Mouse (Mus musculus): ENCODE measurements around the gene Ifngr2.

Gene Ifngr2

GRCm38 (mm10) chr16:91565292-91565951, 18.6 kb downstream of the Ifngr2 start:
- no peak for DNase-seq (ENCODE audit: low spot score)

- no peak for DNase-seq (ENCODE audit: low spot score)
These were observed 19.1 kb downstream of the Ifngr2 start for GRCm38 (mm10) chr16:91566002-91566401.

GRCm38 (mm10) chr16:91568960-91569359, 22.1 kb downstream of the Ifngr2 start:
- no peak for DNase-seq (ENCODE audit: low spot score)

- DNase-seq (ENCODE audit: low spot score) = no peak
These were observed 24.2 kb downstream of the Ifngr2 start for GRCm38 (mm10) chr16:91571105-91571504.

- no peak for DNase-seq (ENCODE audit: low spot score)
These were observed 28.3 kb downstream of the Ifngr2 start for GRCm38 (mm10) chr16:91575151-91575550.

- DNase-seq (ENCODE audit: low spot score) = peak; percentile 62
These were observed 32.3 kb downstream of the Ifngr2 start for GRCm38 (mm10) chr16:91578980-91579720.

- DNase-seq (ENCODE audit: low spot score) = no peak
These were observed 35.4 kb downstream of the Ifngr2 start for GRCm38 (mm10) chr16:91582307-91582706.

DNA sequence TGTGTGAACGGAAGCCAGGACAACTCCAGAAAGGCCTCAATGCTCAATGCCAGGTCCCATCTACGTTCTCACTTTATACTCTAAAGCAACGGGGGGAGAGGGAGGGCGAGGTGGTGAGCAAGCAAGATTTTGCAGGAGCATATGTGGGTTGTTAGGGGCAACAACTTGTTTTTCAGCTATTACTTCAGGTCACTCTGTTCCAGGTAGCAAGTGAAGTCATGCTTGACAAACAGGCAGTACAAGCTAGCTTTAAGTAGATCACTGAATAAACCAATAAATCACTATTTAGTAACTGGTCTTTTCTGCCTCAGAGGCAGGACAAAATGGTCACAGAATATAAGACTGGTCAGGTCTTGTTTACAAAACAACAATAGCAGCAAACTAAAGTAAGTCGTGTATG, 38.7 kb downstream of the Ifngr2 start:
- DNase-seq (ENCODE audit: low spot score) = no peak

GRCm38 (mm10) chr16:91586244-91586643, 39.4 kb downstream of the Ifngr2 start:
- no peak for DNase-seq (ENCODE audit: low spot score)

DNA sequence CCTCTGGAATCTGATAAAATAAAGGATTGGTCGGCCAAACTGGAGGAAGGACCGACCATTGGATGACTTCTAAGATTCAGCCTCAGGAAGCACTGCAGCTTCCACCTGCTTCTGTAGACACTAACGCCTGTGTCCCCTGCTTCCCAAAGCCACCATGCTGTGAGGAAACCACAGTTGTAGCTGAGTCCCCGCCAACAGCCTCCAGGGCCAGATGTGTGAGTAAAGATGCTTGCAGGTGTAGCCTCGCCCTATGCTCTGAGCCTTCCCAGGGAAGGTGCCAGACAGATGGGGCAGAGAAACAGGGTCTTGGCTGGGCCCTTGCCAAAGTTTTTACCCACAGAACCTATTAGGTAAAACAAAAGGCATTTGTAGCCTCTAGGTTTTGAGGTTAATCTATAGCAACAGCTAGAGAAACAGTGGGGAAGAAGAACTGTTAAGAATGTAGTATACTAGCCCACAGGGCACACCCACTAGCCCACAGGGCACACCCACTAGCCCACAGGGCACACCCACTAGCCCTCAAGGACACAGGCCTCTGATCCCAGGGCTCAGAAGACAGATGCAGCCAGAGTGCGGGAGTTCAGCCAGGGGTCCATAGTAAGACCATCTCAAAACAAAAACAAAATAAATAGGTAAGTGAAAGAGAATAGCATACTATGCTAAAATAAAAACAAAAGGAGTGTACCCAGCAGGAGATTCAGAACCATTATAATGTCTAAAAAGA, 41.0 kb downstream of the Ifngr2 start:
- no peak for DNase-seq (ENCODE audit: low spot score)

DNA sequence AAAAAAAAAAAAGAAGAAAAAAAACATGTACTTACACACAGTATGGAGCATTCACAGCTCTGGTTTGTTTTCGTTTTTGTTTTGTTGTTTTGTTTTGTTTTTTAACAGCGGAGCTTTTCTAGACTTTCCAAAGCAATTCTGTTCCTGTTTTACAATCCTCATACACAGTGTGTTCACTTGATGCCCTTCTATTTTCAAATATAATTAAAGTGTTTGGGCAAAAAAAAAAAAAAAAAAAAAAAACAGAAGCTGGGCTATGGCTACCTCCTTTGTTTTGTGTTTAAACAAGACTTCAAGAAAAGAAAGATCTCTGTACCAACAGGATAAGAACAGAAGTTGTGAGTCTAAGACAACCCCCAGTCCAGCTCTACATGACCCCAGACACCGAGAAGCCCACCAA, 41.8 kb downstream of the Ifngr2 start:
- no peak for DNase-seq (ENCODE audit: low spot score)

DNA sequence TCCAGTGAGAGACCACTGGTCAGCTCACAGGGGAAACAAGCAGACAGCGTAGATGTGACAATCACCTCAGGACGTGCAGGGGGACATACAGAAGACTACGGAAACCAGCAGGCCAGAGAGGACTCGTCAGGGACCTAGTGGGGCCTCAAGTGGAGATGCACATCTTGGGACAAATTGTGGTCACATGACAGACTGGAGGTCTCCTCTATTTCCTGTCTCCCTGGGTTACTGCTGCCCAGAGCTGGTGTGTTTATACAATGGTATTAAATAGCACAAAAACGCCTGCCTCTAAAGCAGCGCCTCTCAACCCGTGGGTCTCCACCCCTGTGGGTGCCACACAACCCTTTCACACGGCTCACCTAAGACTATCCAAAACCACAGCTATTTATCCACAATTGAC, 45.3 kb downstream of the Ifngr2 start:
- DNase-seq (ENCODE audit: low spot score) = no peak

DNA sequence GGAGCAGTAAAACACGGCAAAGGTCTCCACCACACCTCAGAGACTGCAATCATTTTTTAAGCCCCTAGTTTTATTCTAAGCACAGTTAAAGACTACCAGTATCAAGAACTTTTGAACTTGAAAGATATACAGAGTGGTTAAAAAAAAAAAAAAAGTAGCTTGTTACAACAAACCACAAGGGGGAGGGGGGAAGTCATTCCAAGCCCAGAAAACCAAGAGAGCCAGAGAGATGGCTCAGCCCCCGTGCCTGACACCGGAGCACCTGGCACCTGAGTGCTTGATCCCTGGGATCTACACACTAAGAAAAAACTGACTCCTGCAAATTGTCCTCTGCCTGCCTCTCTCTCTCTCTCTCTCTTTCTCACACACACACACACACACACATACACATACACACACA, 46.4 kb downstream of the Ifngr2 start:
- no peak for DNase-seq (ENCODE audit: low spot score)

DNA sequence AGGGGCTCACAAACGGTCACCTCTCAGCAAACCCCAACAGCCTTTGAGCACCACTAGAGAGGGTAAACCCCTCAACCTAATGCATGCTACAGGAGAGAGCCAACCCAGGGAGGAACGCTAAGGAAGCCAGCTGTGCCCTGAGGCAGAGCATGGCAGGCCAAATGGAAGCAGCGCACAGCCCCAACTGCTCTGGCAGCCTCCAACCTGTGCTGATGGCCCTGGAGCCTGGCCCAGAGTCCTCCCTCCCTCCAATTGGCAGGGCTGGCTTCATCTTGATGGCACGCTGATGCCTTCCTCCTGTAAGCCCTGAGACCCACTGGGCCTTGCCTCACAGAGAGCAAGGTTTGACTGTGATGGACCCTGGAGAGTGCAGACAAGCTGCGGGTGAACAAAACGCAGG, 48.2 kb downstream of the Ifngr2 start:
- peak; percentile 44 for DNase-seq (ENCODE audit: low spot score)

GRCm38 (mm10) chr16:91596397-91596778, 49.5 kb downstream of the Ifngr2 start:
- DNase-seq (ENCODE audit: low spot score) = no peak

- DNase-seq (ENCODE audit: low spot score) = no peak
These were observed 50.2 kb downstream of the Ifngr2 start for GRCm38 (mm10) chr16:91596779-91597671.

- peak; percentile 98 for DNase-seq (ENCODE audit: low spot score)
These were observed 50.8 kb downstream of the Ifngr2 start, which contains the start of gene Tmem50b for GRCm38 (mm10) chr16:91597672-91598010. Tmem50b (minus strand) TSS chr16:91597800.

- DNase-seq (ENCODE audit: low spot score) = peak; percentile 21
These were observed 52.4 kb downstream of the Ifngr2 start for GRCm38 (mm10) chr16:91599242-91599641.

- DNase-seq (ENCODE audit: low spot score) = no peak
These were observed 54.2 kb downstream of the Ifngr2 start for GRCm38 (mm10) chr16:91601081-91601480.

- no peak for DNase-seq (ENCODE audit: low spot score)
These were observed 54.8 kb downstream of the Ifngr2 start for GRCm38 (mm10) chr16:91601693-91602092.

DNA sequence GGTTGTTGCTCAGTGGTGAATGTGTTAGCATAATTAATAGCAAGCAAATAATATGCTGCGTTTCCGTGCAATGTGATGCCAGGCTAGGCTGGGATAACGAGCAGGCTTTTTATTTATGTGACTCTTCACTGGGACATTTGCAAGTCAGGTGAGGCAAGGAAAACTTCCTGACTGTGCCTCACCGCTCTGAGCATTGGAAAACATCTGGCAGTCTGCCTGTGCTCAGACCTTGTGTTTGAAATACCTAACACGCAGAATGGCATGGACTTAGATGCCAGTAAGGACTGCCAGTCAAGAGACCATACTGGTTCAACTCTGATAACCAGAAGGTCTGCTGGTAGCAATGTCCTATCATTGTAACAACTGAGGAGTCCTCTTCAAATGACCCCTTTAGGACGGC, 58.3 kb downstream of the Ifngr2 start:
- no peak for DNase-seq (ENCODE audit: low spot score)

GRCm38 (mm10) chr16:91606958-91607357, 60.1 kb downstream of the Ifngr2 start:
- no peak for DNase-seq (ENCODE audit: low spot score)

Data from adipocyte (in vitro differentiated cells).